Comparison of ENCODE assay signal across 14 mouse cellular contexts in the genomic region with DNA sequence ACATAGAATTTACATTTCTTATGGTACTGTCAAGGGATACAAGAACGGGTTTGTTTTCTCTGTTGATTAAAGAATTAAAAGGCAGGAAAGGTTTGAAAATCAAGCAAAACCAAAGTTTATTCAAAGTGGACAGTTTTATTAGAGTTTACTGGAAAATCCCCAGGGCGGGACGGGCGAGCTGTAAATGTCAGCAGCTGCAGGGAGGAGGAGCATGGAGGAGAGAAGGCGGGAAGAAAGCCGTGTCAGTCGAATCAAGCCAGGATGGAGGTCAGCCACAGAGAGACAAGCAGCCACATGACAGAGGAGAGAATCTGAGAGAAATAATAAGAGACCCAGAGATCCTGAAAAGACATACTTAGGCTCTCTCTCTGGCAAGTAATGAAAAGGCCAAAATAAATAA.
A peak's percentile ranks its signal among the peaks of the same experiment; 100 is the strongest.
DNase-seq lines count a peak whose midpoint lies in the region; ATAC-seq and TF ChIP-seq lines count a peak whose summit lies in the region.
"Had no signal": no experiment of that assay in that cellular context is flagged by ENCODE, and none has a peak within 500 bp of the region (broad histone marks: within the 10 kb centered on the region; RNA-seq: fewer than 3 reads in every experiment).

No protein-coding gene starts in this region.

- ATAC-seq in limb, embryonic 14.5 days (ENCODE audit: low FRiP score, low read depth) = no peak
- no peak for ATAC-seq in forebrain, embryonic 14.5 days
- ATAC-seq: hindbrain, embryonic 16.5 days had no signal

- H3K4me3 ChIP-seq in limb, embryonic 14.5 days (replicated peaks; ENCODE audit: low read length) = no peak overlapping the region
- no peak overlapping the region for H3K4me3 ChIP-seq in forebrain, embryonic 14.5 days (ENCODE audit: low read depth, low read length)
- H3K4me3 ChIP-seq: midbrain, embryonic 10.5 days; myocyte had no signal

- WGBS in limb, embryonic 14.5 days = 11% methylated on average over 7 of the region's 7 CpGs
- 64% methylated on average over 7 of the region's 7 CpGs for WGBS in forebrain, embryonic 14.5 days

- no peak overlapping the region for H3K9ac ChIP-seq in limb, embryonic 14.5 days (ENCODE audit: low read depth, low read length, severe bottlenecking)
- no peak overlapping the region for H3K9ac ChIP-seq in forebrain, embryonic 14.5 days (ENCODE audit: low read length)

- H3K36me3 ChIP-seq in limb, embryonic 14.5 days (ENCODE audit: control insufficient read depth, insufficient read depth, low read length) = no peaks in the 10 kb centered on the region
- no peaks in the 10 kb centered on the region for H3K36me3 ChIP-seq in forebrain, embryonic 14.5 days (ENCODE audit: control insufficient read depth, insufficient read depth, low read length)
- H3K36me3 ChIP-seq: midbrain, embryonic 10.5 days had no signal

- peak; percentile 4 for DNase-seq in adrenal gland, postnatal 25 days
- DNase-seq in adrenal gland, adult 8-10 months = no peak
- DNase-seq in urinary bladder, postnatal 14 days (ENCODE audit: low spot score) = peak; percentile 16
- DNase-seq in urinary bladder, postnatal 4 days (ENCODE audit: low spot score in 2 of 2) = no peak
- peak; percentile 21 for DNase-seq in kidney, adult 9 months
- no peak for DNase-seq in limb, embryonic 14.5 days (ENCODE audit: low spot score)
- no peak for DNase-seq in forebrain, embryonic 14.5 days (ENCODE audit: low spot score)
- no peak for DNase-seq in layer of hippocampus, adult 11-12 months (ENCODE audit: low spot score)
- DNase-seq: cerebellum, adult 8-10 months; heart, adult 18-20 months had no signal

- no peaks in the 10 kb centered on the region for H3K27me3 ChIP-seq in limb, embryonic 14.5 days (ENCODE audit: control insufficient read depth, insufficient read depth, low read length)
- H3K27me3 ChIP-seq in forebrain, embryonic 14.5 days (replicated peaks; ENCODE audit: control insufficient read depth, insufficient read depth, low read length) = no peaks in the 10 kb centered on the region

- TF ChIP-seq POLR2A in limb, embryonic 14.5 days (IDR thresholded peaks at IDR 0.05; ENCODE audit: borderline replicate concordance, extremely low read depth, insufficient read depth, insufficient read length) = no peak

- no peak overlapping the region for H3K27ac ChIP-seq in limb, embryonic 14.5 days (replicated peaks; ENCODE audit: low read depth, low read length)
- H3K27ac ChIP-seq in forebrain, embryonic 14.5 days (ENCODE audit: low read depth, low read length) = no peak overlapping the region
- H3K27ac ChIP-seq: midbrain, embryonic 10.5 days; stomach, postnatal 0 days had no signal

- H3K4me2 ChIP-seq in limb, embryonic 14.5 days (replicated peaks; ENCODE audit: low read depth, low read length, severe bottlenecking) = peak overlapping the region; percentile 19; the same call in 1 of the 2 replicates
- no peak overlapping the region for H3K4me2 ChIP-seq in forebrain, embryonic 14.5 days (ENCODE audit: low read length)

- no peaks in the 10 kb centered on the region for H3K4me1 ChIP-seq in limb, embryonic 14.5 days (ENCODE audit: control insufficient read depth, insufficient read depth, low read length)
- no peaks in the 10 kb centered on the region for H3K4me1 ChIP-seq in forebrain, embryonic 14.5 days (ENCODE audit: control insufficient read depth, insufficient read depth, low read length)

- H3K9me3 ChIP-seq in limb, embryonic 14.5 days (ENCODE audit: control insufficient read depth, low read length) = no peaks in the 10 kb centered on the region
- H3K9me3 ChIP-seq in forebrain, embryonic 14.5 days (replicated peaks; ENCODE audit: control insufficient read depth, low read length) = no peaks in the 10 kb centered on the region
- H3K9me3 ChIP-seq: midbrain, embryonic 10.5 days had no signal

Comparison
In these comparisons a context has a peak if more than half of its experiments do, and no peak if none do; other contexts are left out.
1. DNase-seq: peak in adrenal gland, postnatal 25 days (single experiment), urinary bladder, postnatal 14 days (single experiment) and kidney, adult 9 months (single experiment); none in adrenal gland, adult 8-10 months (single experiment), urinary bladder, postnatal 4 days (0 of 2), limb, embryonic 14.5 days (single experiment), forebrain, embryonic 14.5 days (single experiment) and layer of hippocampus, adult 11-12 months (single experiment).